Mouse (Mus musculus): ENCODE measurements around the gene A730061H03Rik. TPM values are rescaled to one million over a fixed set of nuclear protein-coding genes. Genes with fewer than 3 reads are reported as not detected.

A730061H03Rik gene
- polyA plus RNA-seq, 1 experiment from 2014 or later: 0.56 TPM

- Histone ChIP-seq H3K27me3 (replicated peaks) (no peaks in the 10 kb centered on the region), H3K27ac (replicated peaks) (no peak overlapping the region), H3K36me3 (peaks cover 34% of the 10 kb centered on the region), H3K9me3 (no peaks in the 10 kb centered on the region), H3K9ac (no peak overlapping the region), H3K4me1 (peaks cover 48% of the 10 kb centered on the region), H3K4me3 (peak overlapping the region; percentile 83; the same call in 1 of the 2 replicates), H3K4me2 (peak overlapping the region; percentile 86)
- no peak for ATAC-seq (ENCODE audit: extremely low read depth, insufficient number of reproducible peaks, low FRiP score, low TSS enrichment)
- 85% methylated on average over 23 of the region's 23 CpGs for WGBS
Observed at GRCm38 (mm10) chr14:55579511-55580496, 19.6 kb upstream of the A730061H03Rik start.

GRCm38 (mm10) chr14:55578668-55579269 is 18.6 kb upstream of the A730061H03Rik start:
- H3K4me1 ChIP-seq: peaks cover 50% of the 10 kb centered on the region
- H3K27me3 ChIP-seq (replicated peaks): no peaks in the 10 kb centered on the region
- WGBS: 18% methylated on average over 6 of the region's 6 CpGs
- 0 out of 2 replicates have a peak, but pooled peaks have one; percentile 1 for ATAC-seq (ENCODE audit: extremely low read depth, insufficient number of reproducible peaks, low FRiP score, low TSS enrichment)
- peaks cover 34% of the 10 kb centered on the region for H3K36me3 ChIP-seq
- peak overlapping the region; percentile 87 for H3K27ac ChIP-seq (replicated peaks)
- peak overlapping the region; percentile 94 for H3K9ac ChIP-seq
- H3K9me3 ChIP-seq: no peaks in the 10 kb centered on the region
- H3K4me3 ChIP-seq: peak overlapping the region; percentile 83
- peak overlapping the region; percentile 86 for H3K4me2 ChIP-seq

- Histone ChIP-seq H3K4me3 (peak within 1 kb of the TSS; percentile 83), H3K36me3 (peaks cover 29% of the 10 kb centered on the region), H3K27ac (replicated peaks) (peak within 1 kb of the TSS; percentile 98), H3K4me1 (peaks cover 50% of the 10 kb centered on the region), H3K9me3 (no peaks in the 10 kb centered on the region), H3K4me2 (peak within 1 kb of the TSS; percentile 86), H3K27me3 (replicated peaks) (no peaks in the 10 kb centered on the region), H3K9ac (peak within 1 kb of the TSS; percentile 94)
- WGBS: 1% methylated on average over 31 of the region's 32 CpGs
- peak; percentile 45 for ATAC-seq (ENCODE audit: extremely low read depth, insufficient number of reproducible peaks, low FRiP score, low TSS enrichment)
Observed at GRCm38 (mm10) chr14:55577871-55578667, 17.9 kb upstream of the A730061H03Rik start, which contains the start of gene Psme1. Psme1 (plus strand) TSS chr14:55578123.

- Histone ChIP-seq H3K9ac (peak overlapping the region; percentile 84), H3K9me3 (no peaks in the 10 kb centered on the region), H3K36me3 (peaks cover 19% of the 10 kb centered on the region), H3K4me2 (peak overlapping the region; percentile 72), H3K27ac (replicated peaks) (peak overlapping the region; percentile 98), H3K4me1 (peaks cover 54% of the 10 kb centered on the region), H3K4me3 (peak overlapping the region; percentile 53), H3K27me3 (replicated peaks) (no peaks in the 10 kb centered on the region)
- ATAC-seq (ENCODE audit: extremely low read depth, insufficient number of reproducible peaks, low FRiP score, low TSS enrichment): no peak
- 46% methylated on average over 16 of the region's 16 CpGs for WGBS
Observed at GRCm38 (mm10) chr14:55576376-55576775, 16.2 kb upstream of the A730061H03Rik start.

GRCm38 (mm10) chr14:55575711-55576110 is 15.5 kb upstream of the A730061H03Rik start:
- ATAC-seq (ENCODE audit: extremely low read depth, insufficient number of reproducible peaks, low FRiP score, low TSS enrichment): no peak
- H3K27me3 ChIP-seq (replicated peaks): no peaks in the 10 kb centered on the region
- H3K9ac ChIP-seq: peak overlapping the region; percentile 84
- peaks cover 58% of the 10 kb centered on the region for H3K4me1 ChIP-seq
- no peaks in the 10 kb centered on the region for H3K9me3 ChIP-seq
- H3K36me3 ChIP-seq: peaks cover 14% of the 10 kb centered on the region
- peak overlapping the region; percentile 72 for H3K4me2 ChIP-seq
- 31% methylated on average over 13 of the region's 13 CpGs for WGBS
- peak overlapping the region; percentile 98 for H3K27ac ChIP-seq (replicated peaks)
- H3K4me3 ChIP-seq: peak overlapping the region; percentile 53

- Histone ChIP-seq H3K9me3 (no peaks in the 10 kb centered on the region), H3K27ac (replicated peaks) (peak within 1 kb of the TSS; percentile 98), H3K4me3 (peak within 1 kb of the TSS; percentile 53), H3K36me3 (peaks cover 14% of the 10 kb centered on the region), H3K9ac (peak within 1 kb of the TSS; percentile 84), H3K27me3 (replicated peaks) (no peaks in the 10 kb centered on the region), H3K4me2 (peak within 1 kb of the TSS; percentile 72), H3K4me1 (peaks cover 62% of the 10 kb centered on the region)
- WGBS: 32% methylated on average over 8 of the region's 8 CpGs
- ATAC-seq (ENCODE audit: extremely low read depth, insufficient number of reproducible peaks, low FRiP score, low TSS enrichment): peak; percentile 27; the same call in 1 of the 2 replicates
Observed at GRCm38 (mm10) chr14:55575302-55575701, 15.1 kb upstream of the A730061H03Rik start, which contains the start of gene Fitm1. Fitm1 (plus strand) TSS chr14:55575617.

- Histone ChIP-seq H3K4me1 (peaks cover 48% of the 10 kb centered on the region), H3K27ac (replicated peaks) (no peak overlapping the region), H3K4me3 (no peak overlapping the region), H3K9me3 (no peaks in the 10 kb centered on the region), H3K4me2 (no peak overlapping the region), H3K27me3 (replicated peaks) (no peaks in the 10 kb centered on the region), H3K9ac (no peak overlapping the region), H3K36me3 (peaks cover 41% of the 10 kb centered on the region)
- no peak for ATAC-seq (ENCODE audit: extremely low read depth, insufficient number of reproducible peaks, low FRiP score, low TSS enrichment)
Observed at GRCm38 (mm10) chr14:55571760-55572159, 11.6 kb upstream of the A730061H03Rik start.

- H3K27me3 ChIP-seq (replicated peaks): no peaks in the 10 kb centered on the region
- peaks cover 36% of the 10 kb centered on the region for H3K4me1 ChIP-seq
- WGBS: 72% methylated on average over 2 of the region's 2 CpGs
- H3K9me3 ChIP-seq: no peaks in the 10 kb centered on the region
- H3K9ac ChIP-seq: no peak overlapping the region
- H3K4me2 ChIP-seq: no peak overlapping the region
- H3K4me3 ChIP-seq: no peak overlapping the region
- ATAC-seq (ENCODE audit: extremely low read depth, insufficient number of reproducible peaks, low FRiP score, low TSS enrichment): no peak
- H3K36me3 ChIP-seq: peaks cover 53% of the 10 kb centered on the region
- H3K27ac ChIP-seq (replicated peaks): peak overlapping the region; percentile 48
Observed at GRCm38 (mm10) chr14:55570588-55570987, 10.4 kb upstream of the A730061H03Rik start.

- Histone ChIP-seq H3K9ac (no peak overlapping the region), H3K4me3 (no peak overlapping the region), H3K36me3 (peaks cover 83% of the 10 kb centered on the region), H3K27ac (replicated peaks) (no peak overlapping the region), H3K9me3 (no peaks in the 10 kb centered on the region), H3K4me1 (peaks cover 20% of the 10 kb centered on the region), H3K4me2 (no peak overlapping the region), H3K27me3 (replicated peaks) (no peaks in the 10 kb centered on the region)
- ATAC-seq (ENCODE audit: extremely low read depth, insufficient number of reproducible peaks, low FRiP score, low TSS enrichment): no peak
- 82% methylated on average over 3 of the region's 3 CpGs for WGBS
Observed at GRCm38 (mm10) chr14:55567496-55567895, 7.3 kb upstream of the A730061H03Rik start.

GRCm38 (mm10) chr14:55565748-55566147 is 5.5 kb upstream of the A730061H03Rik start:
- peaks cover 85% of the 10 kb centered on the region for H3K36me3 ChIP-seq
- 89% methylated on average over 3 of the region's 3 CpGs for WGBS
- H3K27ac ChIP-seq (replicated peaks): no peak overlapping the region
- H3K4me2 ChIP-seq: no peak overlapping the region
- no peaks in the 10 kb centered on the region for H3K27me3 ChIP-seq (replicated peaks)
- no peaks in the 10 kb centered on the region for H3K9me3 ChIP-seq
- H3K4me1 ChIP-seq: peaks cover 26% of the 10 kb centered on the region
- no peak for ATAC-seq (ENCODE audit: extremely low read depth, insufficient number of reproducible peaks, low FRiP score, low TSS enrichment)
- no peak overlapping the region for H3K9ac ChIP-seq
- H3K4me3 ChIP-seq: no peak overlapping the region

- Histone ChIP-seq H3K4me2 (no peak overlapping the region), H3K27me3 (replicated peaks) (no peaks in the 10 kb centered on the region), H3K36me3 (peaks cover 60% of the 10 kb centered on the region), H3K27ac (replicated peaks) (no peak overlapping the region), H3K9me3 (no peaks in the 10 kb centered on the region), H3K4me1 (peaks cover 20% of the 10 kb centered on the region), H3K4me3 (no peak overlapping the region), H3K9ac (no peak overlapping the region)
- 86% methylated on average over 11 of the region's 11 CpGs for WGBS
- ATAC-seq (ENCODE audit: extremely low read depth, insufficient number of reproducible peaks, low FRiP score, low TSS enrichment): no peak
Observed at GRCm38 (mm10) chr14:55563249-55563648, 3.0 kb upstream of the A730061H03Rik start.
